Mouse (Mus musculus) testis, adult 2 months (tissue): ENCODE data around the gene Palm.

Experiments
- CTCF ChIP-seq: fragments of 200-500 bp; IDR thresholded peaks from 2 replicates; pipeline ENCODE4 v1.5.1; 2012; ENCODE audit warnings: low read depth, mild to moderate bottlenecking, inconsistent platforms, low read length, moderate library complexity; ENCODE audit not compliant: control insufficient read depth, insufficient read depth, insufficient replicate concordance
- POLR2A ChIP-seq: fragments of 200-500 bp; IDR thresholded peaks from 2 replicates; pipeline ENCODE4 v1.6.1; 2012; ENCODE audit warnings: low read depth, mild to moderate bottlenecking, inconsistent platforms, low read length, moderate library complexity; ENCODE audit not compliant: control insufficient read depth

GRCm38 (mm10) chr10:79817111-79817510 is 23.7 kb downstream of the Palm start:
- TF ChIP-seq POLR2A (no peak), CTCF (no peak)
